Mouse (Mus musculus) cerebellum, adult 9-11 months (tissue): ENCODE measurements at regions not wholly inside any gene's neighbourhood (a gene's known extent, or its start where the extent isn't known, plus 50 kb on each side); places are given as distances from the start of the nearest gene placed in this dataset.
"Not testable (repeated sequence)": the region's sequence is repeated elsewhere in the genome, so short reads cannot be mapped to it uniquely, and the experiment has no call there.

Experiments
- DNase-seq: peaks from one replicate; pipeline ENCODE4 v3.0.0; 2022

GRCm38 (mm10) chr9:115803071-115803470 is 106.2 kb upstream of the Gadl1 start:
- no peak for DNase-seq

- no peak for DNase-seq
Observed at GRCm38 (mm10) chr9:115805224-115805623, 104.0 kb upstream of the Gadl1 start.

- DNase-seq, result no peak
Observed at GRCm38 (mm10) chr9:115806018-115806702, 103.1 kb upstream of the Gadl1 start.

- no peak for DNase-seq
Observed at GRCm38 (mm10) chr9:115840186-115840585, 69.1 kb upstream of the Gadl1 start.

- no peak for DNase-seq
Observed at GRCm38 (mm10) chr9:115840791-115841190, 68.5 kb upstream of the Gadl1 start.

GRCm38 (mm10) chr9:115841684-115842083 is 67.6 kb upstream of the Gadl1 start:
- no peak for DNase-seq

GRCm38 (mm10) chr9:115844340-115844739 is 64.9 kb upstream of the Gadl1 start:
- DNase-seq, result no peak

- no peak for DNase-seq
Observed at GRCm38 (mm10) chr9:115845091-115845490, 64.2 kb upstream of the Gadl1 start.

- DNase-seq, result no peak
Observed at GRCm38 (mm10) chr9:115847289-115848074, 61.8 kb upstream of the Gadl1 start.

- not testable (repeated sequence) for DNase-seq
Observed at GRCm38 (mm10) chr9:115853210-115853842, 55.9 kb upstream of the Gadl1 start.

- DNase-seq, result no peak
Observed at GRCm38 (mm10) chr9:115857301-115857700, 52.0 kb upstream of the Gadl1 start.

- DNase-seq, result no peak
Observed at GRCm38 (mm10) chr9:115858848-115859247, 50.4 kb upstream of the Gadl1 start.
